Mouse (Mus musculus) neural tube, embryonic 14.5 days (tissue): Measurements from ENCODE around the gene Tctex1d1. TPM values are rescaled to one million over a fixed set of nuclear protein-coding genes. Genes with fewer than 3 reads are reported as not detected.

Source experiments
- ATAC-seq: fragments of 200-750 bp; cut with Nextera tagmentation; 2 replicates; pipeline ENCODE4 v1.8.0; 2017; ENCODE audit warnings: low read depth, mild to moderate bottlenecking, moderate TSS enrichment, moderate library complexity
- H3K27ac ChIP-seq: fragments of 300-500 bp; sonication (generic); 2 replicates; pipeline ENCODE4 v1.5.1; 2014; ENCODE audit warnings: low read depth, mild to moderate bottlenecking, control low read depth, low read length, moderate library complexity, mixed read lengths
- H3K27me3 ChIP-seq: fragments of 300-500 bp; sonication (generic); 2 replicates; pipeline ENCODE4 v1.6.1; 2014; ENCODE audit warnings: low read length; ENCODE audit not compliant: control insufficient read depth, insufficient read depth
- H3K36me3 ChIP-seq: fragments of 300-500 bp; sonication (generic); 2 replicates; pipeline ENCODE4 v1.6.1; 2014; ENCODE audit warnings: low read length, mixed read lengths; ENCODE audit not compliant: control insufficient read depth, insufficient read depth
- H3K4me1 ChIP-seq: fragments of 300-500 bp; sonication (generic); 2 replicates; pipeline ENCODE4 v1.6.1; 2014; ENCODE audit warnings: low read length; ENCODE audit not compliant: control insufficient read depth, insufficient read depth
- H3K4me2 ChIP-seq: fragments of 300-500 bp; sonication (generic); 2 replicates; pipeline ENCODE4 v1.6.1; 2014; ENCODE audit warnings: mild to moderate bottlenecking, low read depth, low read length, control low read depth
- H3K4me3 ChIP-seq: fragments of 300-500 bp; sonication (generic); 2 replicates; pipeline ENCODE4 v1.5.1; 2014; ENCODE audit warnings: low read depth, low read length, control low read depth, mixed read lengths
- H3K9ac ChIP-seq: fragments of 300-500 bp; sonication (generic); replicated peaks from 2 replicates; pipeline ENCODE4 v1.6.1; 2014; ENCODE audit warnings: low read depth, mild to moderate bottlenecking, control low read depth, low read length, mixed read lengths
- H3K9me3 ChIP-seq: fragments of 300-500 bp; sonication (generic); 2 replicates; pipeline ENCODE4 v1.6.1; 2016; ENCODE audit warnings: low read length; ENCODE audit not compliant: control insufficient read depth
- WGBS: fragments of 180-500 bp; shearing (Covaris S2); extraction: QIAGEN DNeasy Blood & Tissue Kit; methylation state at CpG from one replicate; pipeline ENCODE4 v1.1.7; 2014; 5-methylcytosine and 5-hydroxymethylcytosine counted together
- polyA plus RNA-seq: library from polyadenylated mRNA; unstranded; fragments of >200 nt; fragmentation: Nextera tagmentation; extraction: Ambion mirVana; gene quantifications from 2 replicates; pipeline ENCODE4 v1.2.1, GENCODE M21; 2014

The Tctex1d1 gene
- polyA plus RNA-seq, 1 experiment from 2014 or later, result 3.8 TPM

GRCm38 (mm10) chr4:102981709-102982108 lies 3.3 kb downstream of the Tctex1d1 start:
- Histone ChIP-seq H3K9ac (no peak overlapping the region), H3K4me1 (peaks cover 11% of the 10 kb centered on the region; the same call in 1 of the 2 replicates), H3K36me3 (no peaks in the 10 kb centered on the region), H3K4me3 (no peak overlapping the region), H3K4me2 (no peak overlapping the region), H3K27me3 (no peaks in the 10 kb centered on the region; the same call in 1 of the 2 replicates), H3K27ac (no peak overlapping the region), H3K9me3 (no peaks in the 10 kb centered on the region)
- WGBS, result 91% methylated on average over 8 of the region's 8 CpGs
- no peak for ATAC-seq

GRCm38 (mm10) chr4:102986173-102986572 lies 7.8 kb downstream of the Tctex1d1 start:
- no peak overlapping the region for H3K4me2 ChIP-seq
- no peaks in the 10 kb centered on the region for H3K36me3 ChIP-seq
- no peaks in the 10 kb centered on the region for H3K4me1 ChIP-seq
- WGBS, result 76% methylated on average over 7 of the region's 7 CpGs
- no peaks in the 10 kb centered on the region for H3K9me3 ChIP-seq
- H3K4me3 ChIP-seq, result no peak overlapping the region
- no peak overlapping the region for H3K9ac ChIP-seq
- H3K27ac ChIP-seq, result no peak overlapping the region
- no peak for ATAC-seq
- H3K27me3 ChIP-seq, result no peaks in the 10 kb centered on the region

GRCm38 (mm10) chr4:102986917-102987316 lies 8.5 kb downstream of the Tctex1d1 start:
- 7% methylated on average over 2 of the region's 2 CpGs for WGBS
- no peak overlapping the region for H3K4me2 ChIP-seq
- no peak overlapping the region for H3K9ac ChIP-seq
- H3K36me3 ChIP-seq, result no peaks in the 10 kb centered on the region
- H3K4me3 ChIP-seq, result no peak overlapping the region
- no peak overlapping the region for H3K27ac ChIP-seq
- no peaks in the 10 kb centered on the region for H3K4me1 ChIP-seq
- no peaks in the 10 kb centered on the region for H3K27me3 ChIP-seq
- ATAC-seq, result peak; percentile 91
- no peaks in the 10 kb centered on the region for H3K9me3 ChIP-seq

GRCm38 (mm10) chr4:102987325-102987724 lies 8.9 kb downstream of the Tctex1d1 start:
- no peak; the same call in 1 of the 2 replicates for ATAC-seq
- H3K9ac ChIP-seq, result no peak overlapping the region
- no peaks in the 10 kb centered on the region for H3K36me3 ChIP-seq
- H3K4me1 ChIP-seq, result no peaks in the 10 kb centered on the region
- H3K4me3 ChIP-seq, result no peak overlapping the region
- H3K27ac ChIP-seq, result no peak overlapping the region
- no peaks in the 10 kb centered on the region for H3K9me3 ChIP-seq
- WGBS, result 59% methylated on average over 4 of the region's 4 CpGs
- H3K4me2 ChIP-seq, result no peak overlapping the region
- no peaks in the 10 kb centered on the region for H3K27me3 ChIP-seq

- no peaks in the 10 kb centered on the region for H3K36me3 ChIP-seq
- no peak overlapping the region for H3K4me3 ChIP-seq
- no peaks in the 10 kb centered on the region for H3K4me1 ChIP-seq
- H3K9ac ChIP-seq, result no peak overlapping the region
- H3K27me3 ChIP-seq, result no peaks in the 10 kb centered on the region
- ATAC-seq, result no peak
- WGBS, result 65% methylated on average over 2 of the region's 2 CpGs
- no peaks in the 10 kb centered on the region for H3K9me3 ChIP-seq
- H3K27ac ChIP-seq, result no peak overlapping the region
- H3K4me2 ChIP-seq, result no peak overlapping the region
Measured at GRCm38 (mm10) chr4:102987756-102988155, 9.3 kb downstream of the Tctex1d1 start.

- H3K9ac ChIP-seq, result no peak overlapping the region
- no peaks in the 10 kb centered on the region for H3K4me1 ChIP-seq
- no peak overlapping the region for H3K27ac ChIP-seq
- no peak for ATAC-seq
- H3K27me3 ChIP-seq, result no peaks in the 10 kb centered on the region
- H3K4me3 ChIP-seq, result no peak overlapping the region
- WGBS, result 85% methylated on average over 6 of the region's 6 CpGs
- no peaks in the 10 kb centered on the region for H3K9me3 ChIP-seq
- H3K36me3 ChIP-seq, result no peaks in the 10 kb centered on the region
- no peak overlapping the region for H3K4me2 ChIP-seq
Measured at GRCm38 (mm10) chr4:102988526-102988925, 10.1 kb downstream of the Tctex1d1 start.

- H3K9me3 ChIP-seq, result no peaks in the 10 kb centered on the region
- WGBS, result 82% methylated on average over 5 of the region's 5 CpGs
- H3K4me2 ChIP-seq, result no peak overlapping the region
- no peak overlapping the region for H3K4me3 ChIP-seq
- H3K36me3 ChIP-seq, result no peaks in the 10 kb centered on the region
- no peaks in the 10 kb centered on the region for H3K27me3 ChIP-seq
- no peaks in the 10 kb centered on the region for H3K4me1 ChIP-seq
- ATAC-seq, result no peak
- H3K27ac ChIP-seq, result no peak overlapping the region
- H3K9ac ChIP-seq, result no peak overlapping the region
Measured at GRCm38 (mm10) chr4:102989391-102989790, 11.0 kb downstream of the Tctex1d1 start.

GRCm38 (mm10) chr4:102990016-102990415 lies 11.6 kb downstream of the Tctex1d1 start:
- 85% methylated on average over 4 of the region's 4 CpGs for WGBS
- Histone ChIP-seq H3K9me3 (no peaks in the 10 kb centered on the region), H3K4me3 (no peak overlapping the region), H3K27me3 (no peaks in the 10 kb centered on the region), H3K4me2 (no peak overlapping the region), H3K4me1 (no peaks in the 10 kb centered on the region), H3K36me3 (no peaks in the 10 kb centered on the region), H3K9ac (no peak overlapping the region), H3K27ac (no peak overlapping the region)
- ATAC-seq, result no peak

GRCm38 (mm10) chr4:102990595-102991340 lies 12.4 kb downstream of the Tctex1d1 start:
- WGBS, result 89% methylated on average over 11 of the region's 11 CpGs
- no peak overlapping the region for H3K27ac ChIP-seq
- no peak overlapping the region for H3K4me3 ChIP-seq
- no peak for ATAC-seq
- H3K9me3 ChIP-seq, result no peaks in the 10 kb centered on the region
- no peaks in the 10 kb centered on the region for H3K36me3 ChIP-seq
- no peak overlapping the region for H3K9ac ChIP-seq
- no peaks in the 10 kb centered on the region for H3K27me3 ChIP-seq
- H3K4me1 ChIP-seq, result no peaks in the 10 kb centered on the region
- H3K4me2 ChIP-seq, result no peak overlapping the region
